Mouse (Mus musculus) gastrocnemius, adult 2 months (tissue): ENCODE data around the gene Klhl29. TPM values are rescaled to one million over a fixed set of nuclear protein-coding genes. Genes with fewer than 3 reads are reported as not detected.

ENCODE experiments used
- DNase-seq: peaks from one replicate; pipeline ENCODE4 v3.0.0; 2022
- H3K27ac ChIP-seq: fragments of 200-600 bp; 2 replicates; pipeline ENCODE4 v1.8.1; 2022; ENCODE audit warnings: mild to moderate bottlenecking
- H3K4me3 ChIP-seq: fragments of 200-600 bp; 2 replicates; pipeline ENCODE4 v1.8.1; 2022; ENCODE audit warnings: mild to moderate bottlenecking, moderate library complexity
- CTCF ChIP-seq: fragments of 200-600 bp; IDR thresholded peaks from 2 replicates; pipeline ENCODE4 v1.8.1; 2022; ENCODE audit warnings: antibody characterized with exemption, mild to moderate bottlenecking, moderate library complexity
- intact Hi-C: fragments of 180-260 bp; cut with DNase I; formaldehyde crosslinking; loops from one replicate; pipeline ENCODE4 v1.15.1; 2025
- total RNA-seq, 2 experiments: library from RNA; stranded (reverse); gene quantifications; 2 replicates each; pipeline ENCODE4 v1.2.3; 2021

Klhl29 gene
- total RNA-seq, 2 experiments from 2014 or later, result 3.0 to 3.4 TPM

GRCm38 (mm10) chr12:5088639-5089038, 286.8 kb downstream of the Klhl29 start:
- intact Hi-C loops, result no loop called here
- Histone ChIP-seq H3K4me3 (no peak overlapping the region), H3K27ac (no peak overlapping the region)
- no peak for TF ChIP-seq CTCF
- DNase-seq, result no peak

- TF ChIP-seq CTCF, result no peak
- H3K27ac ChIP-seq, result no peak overlapping the region
- no peak for DNase-seq
- intact Hi-C loops, result no loop called here
- no peak overlapping the region for H3K4me3 ChIP-seq
These were observed 287.5 kb downstream of the Klhl29 start for GRCm38 (mm10) chr12:5087787-5088519.

GRCm38 (mm10) chr12:5084714-5085113, 290.8 kb downstream of the Klhl29 start:
- Histone ChIP-seq H3K27ac (no peak overlapping the region), H3K4me3 (no peak overlapping the region)
- intact Hi-C loops, result no loop called here
- no peak for DNase-seq
- no peak for TF ChIP-seq CTCF

GRCm38 (mm10) chr12:5081480-5081879, 294.0 kb downstream of the Klhl29 start:
- DNase-seq, result no peak
- intact Hi-C loops, result no loop called here
- TF ChIP-seq CTCF, result no peak
- Histone ChIP-seq H3K27ac (no peak overlapping the region), H3K4me3 (no peak overlapping the region)

- 0 out of 2 replicates have a peak overlapping the region, but pooled peaks have one; percentile 19 for H3K4me3 ChIP-seq
- no peak for DNase-seq
- TF ChIP-seq CTCF, result no peak
- no peak overlapping the region for H3K27ac ChIP-seq
- intact Hi-C loops, result no loop called here
These were observed 302.3 kb downstream of the Klhl29 start for GRCm38 (mm10) chr12:5073191-5073590.

GRCm38 (mm10) chr12:5070131-5070530, 305.4 kb downstream of the Klhl29 start:
- H3K4me3 ChIP-seq, result no peak overlapping the region
- intact Hi-C loops, result no loop called here
- no peak overlapping the region for H3K27ac ChIP-seq
- TF ChIP-seq CTCF, result no peak
- DNase-seq, result no peak

- TF ChIP-seq CTCF, result no peak
- no peak for DNase-seq
- intact Hi-C loops, result no loop called here
These were observed 307.9 kb downstream of the Klhl29 start for GRCm38 (mm10) chr12:5067590-5067989.

GRCm38 (mm10) chr12:5048104-5048503, 327.4 kb downstream of the Klhl29 start:
- no peak overlapping the region for H3K27ac ChIP-seq
- intact Hi-C loops, result no loop called here
- DNase-seq, result no peak
- no peak overlapping the region for H3K4me3 ChIP-seq
- TF ChIP-seq CTCF, result no peak

More at GRCm38 (mm10) chr12:5067590-5067989, 307.9 kb downstream of the Klhl29 start:
- Histone ChIP-seq H3K27ac (no peak overlapping the region), H3K4me3 (no peak overlapping the region)

GRCm38 (mm10) chr12:5044141-5044540, 331.3 kb downstream of the Klhl29 start:
- no peak for TF ChIP-seq CTCF
- no peak overlapping the region for H3K27ac ChIP-seq
- intact Hi-C loops, result no loop called here
- H3K4me3 ChIP-seq, result no peak overlapping the region
- DNase-seq, result no peak

- no peak for DNase-seq
- Histone ChIP-seq H3K4me3 (no peak overlapping the region), H3K27ac (no peak overlapping the region)
- intact Hi-C loops, result no loop called here
- no peak for TF ChIP-seq CTCF
These were observed 337.5 kb downstream of the Klhl29 start for GRCm38 (mm10) chr12:5038008-5038407.

- DNase-seq, result no peak
- Histone ChIP-seq H3K4me3 (no peak overlapping the region), H3K27ac (no peak overlapping the region)
- TF ChIP-seq CTCF, result peak; percentile 55
- intact Hi-C loops, result loop anchor here (5.0 kb wide), 1 partner anchor 108 kb away; no protein-coding TSS in a partner anchor
These were observed 346.4 kb downstream of the Klhl29 start for GRCm38 (mm10) chr12:5029035-5029434.
